Mouse (Mus musculus) stomach, postnatal 0 days (tissue): Measurements from ENCODE around the gene Cpsf7.

ENCODE experiments used
- CTCF ChIP-seq: IDR thresholded peaks from 2 replicates; pipeline ENCODE4 v1.5.1; 2016; ENCODE audit warnings: antibody characterized with exemption, low read depth, mild to moderate bottlenecking, moderate library complexity
- EP300 ChIP-seq: optimal IDR thresholded peaks from 2 replicates; pipeline ENCODE3; 2016; ENCODE audit warnings: antibody characterized with exemption

GRCm38 (mm10) chr19:10525106-10525901 is at the start of gene Cpsf7:
- TF ChIP-seq CTCF (no peak), EP300 (no peak)
